Mouse (Mus musculus): ENCODE measurements around the gene Wdr63. TPM values are rescaled to one million over a fixed set of nuclear protein-coding genes. Genes with fewer than 3 reads are reported as not detected.

Wdr63 gene
- polyA plus RNA-seq (2012; rRNA removed) = 0.31 and 0.38 TPM in 2 replicates

DNA sequence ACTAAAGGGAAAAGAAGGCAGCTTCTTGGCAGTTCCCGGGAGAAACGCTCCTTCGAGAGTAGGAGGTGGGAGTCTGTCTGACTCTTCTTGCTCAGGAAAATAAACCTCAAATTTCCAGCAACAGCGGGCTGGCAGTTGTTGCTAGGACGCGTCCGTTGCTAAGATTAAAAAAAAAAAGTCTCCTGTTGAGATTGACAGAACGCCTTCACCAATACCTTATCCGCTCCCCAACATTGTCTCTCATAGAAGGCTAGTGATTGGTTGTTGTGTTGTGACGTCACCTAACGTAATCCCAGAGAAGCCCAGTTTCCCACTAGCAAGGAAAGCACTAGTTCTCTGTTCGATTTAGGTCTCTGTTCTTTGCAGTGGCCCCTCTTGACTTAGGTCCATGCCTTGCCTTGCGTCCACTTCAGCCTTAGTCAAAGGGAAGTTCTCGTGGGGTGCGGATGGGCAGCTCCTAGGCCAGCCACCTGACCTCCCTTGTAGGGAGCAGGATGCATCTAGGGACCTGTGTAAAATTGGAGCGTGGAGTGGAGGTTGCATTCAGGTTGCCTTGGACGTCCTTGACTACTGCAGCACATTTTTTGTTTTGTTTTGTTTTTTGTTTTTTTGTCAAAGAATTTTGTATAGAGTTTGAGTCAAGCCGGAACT lies at the start of gene Wdr63:
Gene Wdr63 (minus strand): TSS at position 210 of the 651 bp plus-strand sequence.
- TF ChIP-seq POLR2A (IDR thresholded peaks at IDR 0.05; ENCODE audit: borderline replicate concordance, insufficient read depth, low read length) (no peak), CTCF (IDR thresholded peaks at IDR 0.05; ENCODE audit: borderline replicate concordance, insufficient read depth, low read depth, low read length) (no peak)
- H3K27me3 ChIP-seq (ENCODE audit: control insufficient read depth, insufficient read depth, low read length) = no peaks in the 10 kb centered on the region
- DNase-seq = peak; percentile 35 to 69
- 13% methylated on average over 18 of the region's 18 CpGs for WGBS
- no peaks in the 10 kb centered on the region for H3K4me1 ChIP-seq (ENCODE audit: control insufficient read depth, insufficient read depth, low read length)
- H3K4me3 ChIP-seq (replicated peaks; ENCODE audit: insufficient read depth, low read depth, low read length) = peak within 1 kb of the TSS; percentile 49
- H3K27ac ChIP-seq (ENCODE audit: insufficient read depth, low read length) = no peak within 1 kb of the TSS

DNA sequence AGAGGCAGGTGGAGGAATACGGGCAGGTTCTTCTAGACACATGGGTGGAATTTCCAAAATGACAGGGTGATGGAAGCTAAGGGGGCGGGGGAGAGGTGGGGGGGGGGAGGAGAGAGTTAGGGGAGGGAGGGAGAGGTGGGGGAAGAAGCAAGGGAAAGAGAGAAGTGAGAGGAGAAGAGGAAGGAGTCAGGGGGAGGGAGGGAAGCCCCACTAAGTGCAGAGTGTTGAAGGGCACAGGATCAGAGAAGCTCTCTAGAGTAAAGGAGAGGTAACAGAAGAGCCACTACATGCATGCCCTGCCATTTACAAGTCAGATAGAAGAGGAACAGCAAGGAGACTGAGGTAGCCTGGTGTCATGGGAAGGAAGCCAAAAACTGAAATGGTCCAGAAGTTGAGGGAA lies 48.9 kb upstream of the Wdr63 start:
- no peaks in the 10 kb centered on the region for H3K27me3 ChIP-seq (ENCODE audit: control insufficient read depth, insufficient read depth, low read length)
- H3K4me3 ChIP-seq (replicated peaks; ENCODE audit: insufficient read depth, low read depth, low read length) = no peak overlapping the region
- H3K27ac ChIP-seq (ENCODE audit: insufficient read depth, low read length) = no peak overlapping the region
- TF ChIP-seq CTCF (IDR thresholded peaks at IDR 0.05; ENCODE audit: borderline replicate concordance, insufficient read depth, low read depth, low read length) = no peak
- TF ChIP-seq POLR2A (IDR thresholded peaks at IDR 0.05; ENCODE audit: borderline replicate concordance, insufficient read depth, low read length) = no peak
- WGBS = 86% methylated on average over 2 of the region's 2 CpGs
- DNase-seq = no peak
- no peaks in the 10 kb centered on the region for H3K4me1 ChIP-seq (ENCODE audit: control insufficient read depth, insufficient read depth, low read length)

DNA sequence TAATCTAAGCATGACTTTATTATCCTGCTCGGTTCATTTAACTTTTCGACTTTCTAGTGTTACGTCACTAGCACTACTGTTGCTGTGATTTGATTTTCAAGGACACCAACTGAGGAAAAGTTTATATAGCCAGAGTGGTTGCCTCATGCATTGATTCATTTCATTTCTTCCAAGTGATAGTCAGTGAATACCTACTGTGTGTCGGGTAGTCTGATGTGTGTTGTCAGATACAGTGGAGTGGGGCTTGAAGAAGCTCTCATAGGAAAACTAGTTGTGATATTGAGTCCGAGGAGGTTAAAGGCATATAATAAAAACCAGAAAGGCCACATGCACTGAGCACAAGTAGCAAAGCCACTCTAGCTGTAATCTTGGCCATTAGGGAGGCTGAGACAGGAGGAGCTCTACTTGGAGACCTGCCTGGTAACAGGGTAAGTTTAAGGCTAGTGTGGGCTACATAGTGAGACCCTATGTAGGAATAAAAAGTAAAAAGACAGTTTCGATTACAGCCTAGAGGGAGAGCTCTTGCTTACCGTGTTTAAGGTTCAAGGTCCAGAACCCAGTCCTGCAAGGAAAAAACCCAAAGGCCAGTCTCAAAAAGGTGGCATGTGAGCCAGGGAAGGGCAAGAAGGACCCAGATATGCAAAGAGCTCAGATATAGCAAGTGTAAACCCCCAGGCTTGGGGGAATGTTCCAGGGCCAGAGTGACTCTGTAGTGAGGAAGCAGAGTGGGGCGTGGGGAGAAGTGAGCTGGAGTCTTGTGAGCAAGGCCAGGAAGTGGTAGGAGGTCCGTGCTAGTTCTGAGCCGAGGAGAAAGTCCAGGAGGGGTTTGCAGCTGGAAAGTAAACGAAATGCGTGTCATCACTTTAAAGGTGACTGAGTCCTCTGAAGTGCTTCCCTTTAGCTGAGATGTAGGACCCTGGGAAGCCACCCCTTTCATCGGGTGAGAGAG lies 48.0 kb upstream of the Wdr63 start:
- TF ChIP-seq CTCF (IDR thresholded peaks at IDR 0.05; ENCODE audit: borderline replicate concordance, insufficient read depth, low read depth, low read length) (no peak), POLR2A (IDR thresholded peaks at IDR 0.05; ENCODE audit: borderline replicate concordance, insufficient read depth, low read length) (no peak)
- Histone ChIP-seq H3K4me3 (replicated peaks; ENCODE audit: insufficient read depth, low read depth, low read length) (no peak overlapping the region), H3K27me3 (ENCODE audit: control insufficient read depth, insufficient read depth, low read length) (no peaks in the 10 kb centered on the region), H3K4me1 (ENCODE audit: control insufficient read depth, insufficient read depth, low read length) (no peaks in the 10 kb centered on the region), H3K27ac (ENCODE audit: insufficient read depth, low read length) (no peak overlapping the region)
- DNase-seq = no peak
- 83% methylated on average over 13 of the region's 13 CpGs for WGBS

DNA sequence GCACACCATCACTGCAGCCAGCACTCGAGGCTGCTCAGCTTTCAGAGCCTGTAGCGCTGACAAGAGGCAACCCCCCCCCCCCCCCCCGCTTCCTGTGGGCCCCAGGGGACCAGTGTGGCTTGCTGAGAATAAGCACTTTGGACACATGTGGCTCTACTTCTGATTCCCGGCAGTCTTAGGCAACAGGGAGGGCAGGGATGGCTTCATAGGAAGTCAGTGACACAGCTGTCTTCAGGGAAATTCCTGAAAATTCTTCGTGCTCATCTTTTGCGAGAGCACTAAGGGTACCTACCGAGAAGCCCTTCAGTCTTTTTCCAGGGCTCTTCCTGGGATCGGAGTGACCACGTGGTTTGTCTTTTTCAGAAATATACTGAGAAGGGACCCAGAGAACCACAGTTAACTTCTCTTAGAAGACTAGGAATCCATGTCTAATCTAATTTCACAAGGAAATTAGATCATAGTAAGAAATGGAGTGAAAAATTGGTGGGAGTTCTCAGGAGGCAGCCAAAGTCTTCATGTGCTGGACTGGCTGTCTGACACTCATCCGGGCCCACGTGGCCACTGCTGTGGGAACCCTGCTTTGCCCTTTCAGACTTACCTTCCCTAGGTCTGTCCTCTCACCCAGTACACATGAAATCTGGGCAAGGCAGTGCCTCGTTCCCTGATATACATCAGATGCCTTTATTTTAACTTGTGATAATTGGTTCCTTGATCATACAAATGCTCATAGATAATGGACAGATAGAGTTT lies 46.1 kb upstream of the Wdr63 start:
- Histone ChIP-seq H3K4me1 (ENCODE audit: control insufficient read depth, insufficient read depth, low read length) (peaks cover 7% of the 10 kb centered on the region), H3K27me3 (ENCODE audit: control insufficient read depth, insufficient read depth, low read length) (no peaks in the 10 kb centered on the region; the same call in 1 of the 2 replicates), H3K4me3 (replicated peaks; ENCODE audit: insufficient read depth, low read depth, low read length) (no peak overlapping the region), H3K27ac (ENCODE audit: insufficient read depth, low read length) (no peak overlapping the region)
- TF ChIP-seq POLR2A (IDR thresholded peaks at IDR 0.05; ENCODE audit: borderline replicate concordance, insufficient read depth, low read length) (no peak), CTCF (IDR thresholded peaks at IDR 0.05; ENCODE audit: borderline replicate concordance, insufficient read depth, low read depth, low read length) (no peak)
- WGBS = 7% methylated on average over 12 of the region's 12 CpGs
- DNase-seq = no peak

DNA sequence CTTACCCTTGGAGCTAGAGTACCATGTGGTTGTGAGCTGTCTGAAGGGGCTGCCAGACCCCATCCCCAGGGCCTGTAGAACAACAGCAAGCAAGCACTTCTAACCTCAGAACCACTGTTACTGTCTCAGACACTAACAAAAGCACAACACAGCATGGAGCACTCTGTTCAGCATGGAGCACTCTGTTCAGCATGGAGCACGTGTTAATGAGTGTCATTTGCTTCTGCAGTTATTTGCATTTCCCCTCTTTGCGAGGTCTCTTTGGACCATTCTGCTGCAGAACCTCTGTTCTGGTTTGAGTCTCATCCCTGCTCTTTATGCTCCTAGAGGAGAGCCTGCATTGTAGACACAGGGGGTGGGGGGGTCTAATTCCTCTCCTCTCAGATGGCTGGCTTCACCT lies 45.0 kb upstream of the Wdr63 start:
- H3K27me3 ChIP-seq (ENCODE audit: control insufficient read depth, insufficient read depth, low read length) = no peaks in the 10 kb centered on the region; the same call in 1 of the 2 replicates
- H3K4me1 ChIP-seq (ENCODE audit: control insufficient read depth, insufficient read depth, low read length) = peaks cover 7% of the 10 kb centered on the region
- no peak overlapping the region for H3K27ac ChIP-seq (ENCODE audit: insufficient read depth, low read length)
- 47% methylated on average over 2 of the region's 2 CpGs for WGBS
- TF ChIP-seq CTCF (IDR thresholded peaks at IDR 0.05; ENCODE audit: borderline replicate concordance, insufficient read depth, low read depth, low read length) = no peak
- no peak for TF ChIP-seq POLR2A (IDR thresholded peaks at IDR 0.05; ENCODE audit: borderline replicate concordance, insufficient read depth, low read length)
- no peak overlapping the region for H3K4me3 ChIP-seq (replicated peaks; ENCODE audit: insufficient read depth, low read depth, low read length)
- DNase-seq = no peak

DNA sequence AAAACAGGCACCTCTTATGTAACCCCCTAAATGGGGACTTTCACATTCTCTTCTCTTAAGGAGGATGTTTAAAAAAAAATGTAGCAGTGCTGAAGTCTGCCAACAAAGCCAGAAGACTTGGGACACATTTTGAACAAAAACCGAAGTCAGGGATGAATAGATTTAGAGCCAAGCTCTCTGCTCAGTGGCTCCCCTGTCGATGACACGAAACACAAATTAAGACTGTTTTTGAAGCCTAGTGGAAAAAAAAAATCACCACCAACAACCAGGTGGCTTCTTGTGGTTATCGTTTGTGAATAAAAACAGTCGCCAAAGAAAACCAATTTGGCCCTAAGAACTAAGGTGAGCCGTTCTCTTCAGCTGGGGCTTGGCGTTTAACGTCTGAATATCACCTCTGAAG lies 44.4 kb upstream of the Wdr63 start:
- Histone ChIP-seq H3K4me3 (replicated peaks; ENCODE audit: insufficient read depth, low read depth, low read length) (no peak overlapping the region), H3K4me1 (ENCODE audit: control insufficient read depth, insufficient read depth, low read length) (peaks cover 7% of the 10 kb centered on the region), H3K27ac (ENCODE audit: insufficient read depth, low read length) (no peak overlapping the region), H3K27me3 (ENCODE audit: control insufficient read depth, insufficient read depth, low read length) (no peaks in the 10 kb centered on the region; the same call in 1 of the 2 replicates)
- DNase-seq = no peak
- 80% methylated on average over 8 of the region's 8 CpGs for WGBS
- TF ChIP-seq POLR2A (IDR thresholded peaks at IDR 0.05; ENCODE audit: borderline replicate concordance, insufficient read depth, low read length) (no peak), CTCF (IDR thresholded peaks at IDR 0.05; ENCODE audit: borderline replicate concordance, insufficient read depth, low read depth, low read length) (no peak)

DNA sequence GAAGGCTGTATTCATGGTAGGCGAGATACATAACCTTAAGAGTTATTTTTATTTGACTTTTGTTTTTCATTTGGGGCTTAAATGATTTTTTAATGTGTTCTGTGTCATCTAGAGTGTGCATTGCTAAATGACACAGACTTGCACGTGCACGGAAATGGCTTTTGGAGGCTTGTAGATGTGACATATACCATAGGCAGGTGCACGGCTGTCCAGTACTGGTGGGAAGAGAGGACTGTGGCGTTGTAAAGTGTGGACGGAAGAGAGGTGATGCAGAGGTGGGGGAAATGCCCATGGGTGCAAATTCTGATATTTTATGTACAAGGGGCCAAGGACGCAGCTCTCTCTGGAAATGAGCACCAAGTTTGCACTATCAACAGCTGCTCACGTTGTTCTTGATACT lies 43.8 kb upstream of the Wdr63 start:
- 94% methylated on average over 8 of the region's 8 CpGs for WGBS
- no peak overlapping the region for H3K27ac ChIP-seq (ENCODE audit: insufficient read depth, low read length)
- DNase-seq = no peak
- H3K4me3 ChIP-seq (replicated peaks; ENCODE audit: insufficient read depth, low read depth, low read length) = no peak overlapping the region
- peaks cover 7% of the 10 kb centered on the region for H3K4me1 ChIP-seq (ENCODE audit: control insufficient read depth, insufficient read depth, low read length)
- no peaks in the 10 kb centered on the region; the same call in 1 of the 2 replicates for H3K27me3 ChIP-seq (ENCODE audit: control insufficient read depth, insufficient read depth, low read length)
- TF ChIP-seq CTCF (IDR thresholded peaks at IDR 0.05; ENCODE audit: borderline replicate concordance, insufficient read depth, low read depth, low read length) = no peak
- no peak for TF ChIP-seq POLR2A (IDR thresholded peaks at IDR 0.05; ENCODE audit: borderline replicate concordance, insufficient read depth, low read length)

Data from cerebellum, adult 2 months (tissue).